Mouse (Mus musculus): Measurements from ENCODE around the gene Reg3a. TPM values are rescaled to one million over a fixed set of nuclear protein-coding genes. Genes with fewer than 3 reads are reported as not detected.
"Not testable (repeated sequence)": the region's sequence is repeated elsewhere in the genome, so short reads cannot be mapped to it uniquely, and the experiment has no call there.

The Reg3a gene
- polyA plus RNA-seq, 1 experiment from 2014 or later, result not detected

- H3K27me3 ChIP-seq (replicated peaks; ENCODE audit: control insufficient read depth, insufficient read depth, low read length); H3K27ac ChIP-seq (ENCODE audit: low read length); H3K4me3 ChIP-seq (replicated peaks; ENCODE audit: low read length); H3K4me2 ChIP-seq (ENCODE audit: low read length); ATAC-seq; H3K4me1 ChIP-seq (replicated peaks; ENCODE audit: control insufficient read depth, insufficient read depth, low read length); H3K9ac ChIP-seq (replicated peaks; ENCODE audit: low read depth, low read length); H3K9me3 ChIP-seq (ENCODE audit: control insufficient read depth, low read length); H3K36me3 ChIP-seq (ENCODE audit: control insufficient read depth, insufficient read depth): not testable (repeated sequence)
These were observed 41.9 kb downstream of the Reg3a start, which contains the start of gene Reg1 for GRCm38 (mm10) chr6:78422411-78422810. Reg1 (plus strand) TSS chr6:78422711.

- no peak overlapping the region for H3K27ac ChIP-seq (ENCODE audit: low read length)
- no peak for ATAC-seq
- 89% methylated on average over 3 of the region's 3 CpGs for WGBS
These were observed 45.0 kb downstream of the Reg3a start for GRCm38 (mm10) chr6:78425497-78425896.

More at GRCm38 (mm10) chr6:78425497-78425896, 45.0 kb downstream of the Reg3a start:
- no peaks in the 10 kb centered on the region for H3K4me1 ChIP-seq (replicated peaks; ENCODE audit: control insufficient read depth, insufficient read depth, low read length)
- H3K27me3 ChIP-seq (replicated peaks; ENCODE audit: control insufficient read depth, insufficient read depth, low read length), result no peaks in the 10 kb centered on the region
- H3K4me3 ChIP-seq (replicated peaks; ENCODE audit: low read length), result no peak overlapping the region
- no peaks in the 10 kb centered on the region for H3K36me3 ChIP-seq (ENCODE audit: control insufficient read depth, insufficient read depth)
- no peaks in the 10 kb centered on the region for H3K9me3 ChIP-seq (ENCODE audit: control insufficient read depth, low read length)
- no peak overlapping the region for H3K9ac ChIP-seq (replicated peaks; ENCODE audit: low read depth, low read length)
- H3K4me2 ChIP-seq (ENCODE audit: low read length), result no peak overlapping the region

Other genes with a start within 250 kb of the Reg3a start
- not detected in 2 replicates for gene Reg3b, start 10.1 kb upstream of the Reg3a start, polyA plus RNA-seq (2015; fragmentation: Nextera tagmentation; extraction: Ambion mirVana)
- gene Reg3d, start 1.8 kb upstream of the Reg3a start, polyA plus RNA-seq (2015; fragmentation: Nextera tagmentation; extraction: Ambion mirVana), result not detected in 2 replicates
- gene Reg2, start 14.9 kb downstream of the Reg3a start, polyA plus RNA-seq (2015; fragmentation: Nextera tagmentation; extraction: Ambion mirVana), result not detected in 2 replicates
- gene Reg1, start 42.0 kb downstream of the Reg3a start, polyA plus RNA-seq (2015; fragmentation: Nextera tagmentation; extraction: Ambion mirVana), result not detected in 2 replicates
- gene Reg3g, start 88.2 kb downstream of the Reg3a start, polyA plus RNA-seq (2015; fragmentation: Nextera tagmentation; extraction: Ambion mirVana), result 0.68 TPM in 1 of 2 replicates, not detected in the other